Mouse (Mus musculus): Measurements from ENCODE around the gene Cdk5. TPM values are rescaled to one million over a fixed set of nuclear protein-coding genes. Genes with fewer than 3 reads are reported as not detected.

The Cdk5 gene
- polyA plus RNA-seq, 1 experiment = 159 TPM

GRCm38 (mm10) chr5:24447624-24448298 is 24.4 kb upstream of the Cdk5 start, which contains the start of gene Tmub1:
Gene Tmub1, minus strand, starts transcription at chr5:24447854.
- TF ChIP-seq POLR2A (IDR thresholded peaks at IDR 0.05; ENCODE audit: borderline replicate concordance, extremely low read depth, insufficient read depth, insufficient read length, poor library complexity, severe bottlenecking) = 0 out of 2 replicates have a peak, but pooled peaks have one; percentile 43
- no peak for TF ChIP-seq CTCF (IDR thresholded peaks at IDR 0.05; ENCODE audit: borderline replicate concordance, extremely low read depth, insufficient read depth, insufficient read length)
- DNase-seq (ENCODE audit: low read depth) = peak; percentile 85

DNA sequence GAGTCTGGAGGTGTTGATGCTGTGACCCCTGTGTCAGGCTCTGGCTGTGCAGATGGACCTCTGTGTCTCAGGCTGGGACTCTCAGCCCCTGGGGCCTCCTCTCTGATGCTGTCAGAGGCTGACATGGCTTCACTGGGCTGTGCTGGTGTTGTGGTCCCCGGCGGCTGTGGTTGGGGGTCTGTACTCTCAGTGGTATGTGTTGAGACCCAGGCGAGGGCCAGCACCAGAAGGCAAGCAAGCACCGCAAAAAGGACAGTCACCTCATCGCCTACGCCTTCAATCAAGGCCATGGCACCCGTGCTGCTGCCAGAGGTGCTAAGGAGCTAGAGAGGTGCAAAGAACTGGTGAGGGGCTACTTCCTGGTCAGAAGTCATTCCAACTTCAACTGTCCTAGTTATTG is 23.3 kb upstream of the Cdk5 start:
- no peak for TF ChIP-seq CTCF (IDR thresholded peaks at IDR 0.05; ENCODE audit: borderline replicate concordance, extremely low read depth, insufficient read depth, insufficient read length)
- DNase-seq (ENCODE audit: low read depth) = no peak

- no peak for DNase-seq (ENCODE audit: low read depth)
- TF ChIP-seq CTCF (IDR thresholded peaks at IDR 0.05; ENCODE audit: borderline replicate concordance, extremely low read depth, insufficient read depth, insufficient read length) = 0 out of 2 replicates have a peak, but pooled peaks have one; percentile 9
- no peak for TF ChIP-seq POLR2A (IDR thresholded peaks at IDR 0.05; ENCODE audit: borderline replicate concordance, extremely low read depth, insufficient read depth, insufficient read length, poor library complexity, severe bottlenecking)
These were observed 22.2 kb upstream of the Cdk5 start for GRCm38 (mm10) chr5:24445428-24446080.

GRCm38 (mm10) chr5:24444746-24445427 is 21.6 kb upstream of the Cdk5 start, which contains the start of gene Fastk:
Gene Fastk, minus strand, starts transcription at chr5:24445287.
- DNase-seq (ENCODE audit: low read depth) = peak; percentile 98
- TF ChIP-seq CTCF (IDR thresholded peaks at IDR 0.05; ENCODE audit: borderline replicate concordance, extremely low read depth, insufficient read depth, insufficient read length) = no peak
- TF ChIP-seq POLR2A (IDR thresholded peaks at IDR 0.05; ENCODE audit: borderline replicate concordance, extremely low read depth, insufficient read depth, insufficient read length, poor library complexity, severe bottlenecking) = peak; percentile 75

- no peak for DNase-seq (ENCODE audit: low read depth)
- TF ChIP-seq CTCF (IDR thresholded peaks at IDR 0.05; ENCODE audit: borderline replicate concordance, extremely low read depth, insufficient read depth, insufficient read length) (no peak), POLR2A (IDR thresholded peaks at IDR 0.05; ENCODE audit: borderline replicate concordance, extremely low read depth, insufficient read depth, insufficient read length, poor library complexity, severe bottlenecking) (no peak)
These were observed 20.6 kb upstream of the Cdk5 start for GRCm38 (mm10) chr5:24443927-24444326.

- no peak for DNase-seq (ENCODE audit: low read depth)
- no peak for TF ChIP-seq CTCF (IDR thresholded peaks at IDR 0.05; ENCODE audit: borderline replicate concordance, extremely low read depth, insufficient read depth, insufficient read length)
- TF ChIP-seq POLR2A (IDR thresholded peaks at IDR 0.05; ENCODE audit: borderline replicate concordance, extremely low read depth, insufficient read depth, insufficient read length, poor library complexity, severe bottlenecking) = no peak
These were observed 19.9 kb upstream of the Cdk5 start for GRCm38 (mm10) chr5:24443204-24443603.

DNA sequence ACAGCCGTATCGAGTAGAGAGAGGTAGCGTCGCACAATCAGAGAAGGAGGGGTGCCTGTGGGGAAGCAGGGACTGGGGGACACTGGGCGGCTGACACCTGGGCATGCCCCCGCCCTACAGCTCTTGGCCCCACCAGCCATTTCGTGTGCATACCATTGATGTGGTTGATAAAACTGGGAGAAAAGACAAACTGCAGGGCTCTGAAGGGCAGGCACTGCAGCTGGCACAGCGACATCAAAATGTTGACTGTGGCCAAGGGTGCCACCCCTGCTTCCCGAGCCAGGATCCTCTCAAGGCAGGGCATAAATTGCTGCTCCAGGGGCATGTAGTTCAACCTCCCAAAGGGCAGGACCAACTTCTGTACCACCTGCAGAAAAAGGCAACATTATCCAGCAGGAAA is 18.7 kb upstream of the Cdk5 start:
- no peak for DNase-seq (ENCODE audit: low read depth)
- no peak for TF ChIP-seq POLR2A (IDR thresholded peaks at IDR 0.05; ENCODE audit: borderline replicate concordance, extremely low read depth, insufficient read depth, insufficient read length, poor library complexity, severe bottlenecking)
- TF ChIP-seq CTCF (IDR thresholded peaks at IDR 0.05; ENCODE audit: borderline replicate concordance, extremely low read depth, insufficient read depth, insufficient read length) = no peak

- no peak for DNase-seq (ENCODE audit: low read depth)
- TF ChIP-seq POLR2A (IDR thresholded peaks at IDR 0.05; ENCODE audit: borderline replicate concordance, extremely low read depth, insufficient read depth, insufficient read length, poor library complexity, severe bottlenecking) = no peak
- no peak for TF ChIP-seq CTCF (IDR thresholded peaks at IDR 0.05; ENCODE audit: borderline replicate concordance, extremely low read depth, insufficient read depth, insufficient read length)
These were observed 17.9 kb upstream of the Cdk5 start for GRCm38 (mm10) chr5:24441187-24441586.

DNA sequence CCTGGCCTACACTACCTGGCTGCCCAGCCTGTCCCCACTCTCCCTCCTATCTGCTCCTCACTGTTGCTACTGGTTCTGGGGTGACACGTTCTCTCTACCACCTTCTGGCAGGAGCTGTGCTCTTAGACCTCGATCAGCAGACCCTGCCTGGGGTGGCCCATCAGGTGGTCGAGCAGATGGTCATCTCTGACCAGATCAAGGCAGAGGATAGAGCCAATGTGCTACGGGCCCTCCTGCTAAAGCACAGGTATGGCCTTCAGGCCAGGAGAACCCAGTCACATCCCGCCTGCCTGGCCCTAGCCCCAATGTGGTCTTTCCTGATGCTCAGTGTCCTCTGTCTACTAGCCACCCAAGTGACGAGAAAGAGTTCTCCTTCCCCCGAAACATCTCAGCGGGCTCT is 10.7 kb upstream of the Cdk5 start:
- TF ChIP-seq POLR2A (IDR thresholded peaks at IDR 0.05; ENCODE audit: borderline replicate concordance, extremely low read depth, insufficient read depth, insufficient read length, poor library complexity, severe bottlenecking) (no peak), CTCF (IDR thresholded peaks at IDR 0.05; ENCODE audit: borderline replicate concordance, extremely low read depth, insufficient read depth, insufficient read length) (no peak)
- DNase-seq (ENCODE audit: low read depth) = no peak

DNA sequence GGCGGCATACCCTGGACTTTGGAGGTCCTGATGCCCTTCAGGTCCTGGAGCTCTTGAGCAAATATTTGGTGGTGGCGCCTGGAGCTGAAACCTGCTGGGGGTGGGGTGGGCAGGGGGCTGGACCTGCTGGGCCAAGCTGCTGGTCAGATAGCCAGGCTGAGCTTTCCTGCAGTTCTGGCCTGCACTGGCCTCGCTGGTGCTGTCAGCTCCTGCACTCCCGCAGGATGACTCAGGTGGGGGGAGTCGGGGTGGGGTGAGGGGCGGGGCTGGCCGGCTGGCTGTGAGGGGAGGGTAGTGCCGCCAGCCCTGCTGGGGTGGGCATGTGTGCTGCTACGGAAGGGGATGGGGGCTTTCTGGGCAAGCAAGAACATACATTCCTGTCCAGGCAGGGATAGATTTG is 5.3 kb upstream of the Cdk5 start:
- DNase-seq (ENCODE audit: low read depth) = no peak
- TF ChIP-seq POLR2A (IDR thresholded peaks at IDR 0.05; ENCODE audit: borderline replicate concordance, extremely low read depth, insufficient read depth, insufficient read length, poor library complexity, severe bottlenecking) (no peak), CTCF (IDR thresholded peaks at IDR 0.05; ENCODE audit: borderline replicate concordance, extremely low read depth, insufficient read depth, insufficient read length) (no peak)

GRCm38 (mm10) chr5:24427981-24428402 is 4.7 kb upstream of the Cdk5 start:
- TF ChIP-seq CTCF (IDR thresholded peaks at IDR 0.05; ENCODE audit: borderline replicate concordance, extremely low read depth, insufficient read depth, insufficient read length) (no peak), POLR2A (IDR thresholded peaks at IDR 0.05; ENCODE audit: borderline replicate concordance, extremely low read depth, insufficient read depth, insufficient read length, poor library complexity, severe bottlenecking) (no peak)
- DNase-seq (ENCODE audit: low read depth) = peak; percentile 33

All from brain, embryonic 14.5 days (tissue).